Mouse (Mus musculus): ENCODE results near the gene Lfng. TPM values are rescaled to one million over a fixed set of nuclear protein-coding genes. Genes with fewer than 3 reads are reported as not detected.

Gene Lfng
- polyA plus RNA-seq, 1 experiment from 2014 or later, result 50.8 TPM

- peaks cover 51% of the 10 kb centered on the region for H3K4me1 ChIP-seq
- 91% methylated on average over 4 of the region's 4 CpGs for WGBS
- H3K4me3 ChIP-seq, result no peak overlapping the region
- no peaks in the 10 kb centered on the region for H3K36me3 ChIP-seq
- DNase-seq (ENCODE audit: low spot score), result no peak
- no peaks in the 10 kb centered on the region for H3K9me3 ChIP-seq (replicated peaks)
- H3K27ac ChIP-seq (replicated peaks), result peak overlapping the region; percentile 25; the same call in 1 of the 2 replicates
- peaks cover 4% of the 10 kb centered on the region; the same call in 1 of the 2 replicates for H3K27me3 ChIP-seq (ENCODE audit: low read depth, poor library complexity, severe bottlenecking)
These were observed 9.3 kb upstream of the Lfng start for GRCm38 (mm10) chr5:140597787-140598186.

- Histone ChIP-seq H3K4me1 (peaks cover 52% of the 10 kb centered on the region), H3K27me3 (ENCODE audit: low read depth, poor library complexity, severe bottlenecking) (peaks cover 12% of the 10 kb centered on the region), H3K36me3 (no peaks in the 10 kb centered on the region), H3K9me3 (replicated peaks) (no peaks in the 10 kb centered on the region), H3K4me3 (no peak overlapping the region), H3K27ac (replicated peaks) (peak overlapping the region; percentile 64)
- no peak for DNase-seq (ENCODE audit: low spot score)
- 69% methylated on average over 5 of the region's 5 CpGs for WGBS
These were observed 7.2 kb upstream of the Lfng start for GRCm38 (mm10) chr5:140599939-140600338.

- H3K27me3 ChIP-seq (ENCODE audit: low read depth, poor library complexity, severe bottlenecking), result peaks cover 26% of the 10 kb centered on the region
- WGBS, result 79% methylated on average over 12 of the region's 12 CpGs
- no peaks in the 10 kb centered on the region for H3K36me3 ChIP-seq
- peak overlapping the region; percentile 63 for H3K27ac ChIP-seq (replicated peaks)
- H3K4me3 ChIP-seq, result no peak overlapping the region
- no peak for DNase-seq (ENCODE audit: low spot score)
- peaks cover 57% of the 10 kb centered on the region for H3K4me1 ChIP-seq
- H3K9me3 ChIP-seq (replicated peaks), result no peaks in the 10 kb centered on the region
These were observed 5.4 kb upstream of the Lfng start for GRCm38 (mm10) chr5:140601712-140602111.

- H3K4me1 ChIP-seq, result peaks cover 58% of the 10 kb centered on the region
- peaks cover 33% of the 10 kb centered on the region for H3K27me3 ChIP-seq (ENCODE audit: low read depth, poor library complexity, severe bottlenecking)
- peak overlapping the region; percentile 24; the same call in 1 of the 2 replicates for H3K27ac ChIP-seq (replicated peaks)
- DNase-seq (ENCODE audit: low spot score), result no peak
- 78% methylated on average over 2 of the region's 2 CpGs for WGBS
- no peaks in the 10 kb centered on the region for H3K9me3 ChIP-seq (replicated peaks)
- H3K36me3 ChIP-seq, result no peaks in the 10 kb centered on the region
- no peak overlapping the region for H3K4me3 ChIP-seq
These were observed 4.6 kb upstream of the Lfng start for GRCm38 (mm10) chr5:140602540-140602939.

- peaks cover 72% of the 10 kb centered on the region for H3K4me1 ChIP-seq
These were observed 2.7 kb upstream of the Lfng start for GRCm38 (mm10) chr5:140604386-140604785.

GRCm38 (mm10) chr5:140605228-140605627 is 1.9 kb upstream of the Lfng start:
- Histone ChIP-seq H3K4me3 (no peak overlapping the region), H3K4me1 (peaks cover 75% of the 10 kb centered on the region)
- WGBS, result 29% methylated on average over 3 of the region's 3 CpGs

More at GRCm38 (mm10) chr5:140604386-140604785, 2.7 kb upstream of the Lfng start:
- H3K9me3 ChIP-seq (replicated peaks), result no peaks in the 10 kb centered on the region
- peaks cover 47% of the 10 kb centered on the region for H3K27me3 ChIP-seq (ENCODE audit: low read depth, poor library complexity, severe bottlenecking)
- peaks cover 3% of the 10 kb centered on the region; the same call in 1 of the 2 replicates for H3K36me3 ChIP-seq
- H3K27ac ChIP-seq (replicated peaks), result 0 out of 2 replicates have a peak overlapping the region, but pooled peaks have one; percentile 28
- no peak overlapping the region for H3K4me3 ChIP-seq
- 86% methylated on average over 8 of the region's 8 CpGs for WGBS
- no peak for DNase-seq (ENCODE audit: low spot score)

GRCm38 (mm10) chr5:140606386-140606785 is 734 bp upstream of the Lfng start:
- Histone ChIP-seq H3K9me3 (replicated peaks) (no peaks in the 10 kb centered on the region), H3K27me3 (ENCODE audit: low read depth, poor library complexity, severe bottlenecking) (peaks cover 58% of the 10 kb centered on the region), H3K36me3 (peaks cover 16% of the 10 kb centered on the region), H3K4me3 (peak overlapping the region; percentile 92), H3K4me1 (peaks cover 81% of the 10 kb centered on the region), H3K27ac (replicated peaks) (peak overlapping the region; percentile 98)
- DNase-seq (ENCODE audit: low spot score), result peak; percentile 59
- under 1% methylated on average over 23 of the region's 23 CpGs for WGBS

More at GRCm38 (mm10) chr5:140605228-140605627, 1.9 kb upstream of the Lfng start:
- H3K27ac ChIP-seq (replicated peaks), result peak overlapping the region; percentile 98
- no peak for DNase-seq (ENCODE audit: low spot score)
- H3K9me3 ChIP-seq (replicated peaks), result no peaks in the 10 kb centered on the region
- H3K36me3 ChIP-seq, result peaks cover 10% of the 10 kb centered on the region
- H3K27me3 ChIP-seq (ENCODE audit: low read depth, poor library complexity, severe bottlenecking), result peaks cover 56% of the 10 kb centered on the region

GRCm38 (mm10) chr5:140607836-140608633 is 915 bp downstream of the Lfng start:
- Histone ChIP-seq H3K4me3 (peak overlapping the region; percentile 92), H3K36me3 (peaks cover 28% of the 10 kb centered on the region), H3K27ac (replicated peaks) (peak overlapping the region; percentile 98), H3K4me1 (peaks cover 83% of the 10 kb centered on the region), H3K9me3 (replicated peaks) (no peaks in the 10 kb centered on the region), H3K27me3 (ENCODE audit: low read depth, poor library complexity, severe bottlenecking) (peaks cover 73% of the 10 kb centered on the region)
- DNase-seq (ENCODE audit: low spot score), result no peak
- under 1% methylated on average over 17 of the region's 17 CpGs for WGBS

GRCm38 (mm10) chr5:140608634-140609015 is 1.5 kb downstream of the Lfng start:
- peaks cover 34% of the 10 kb centered on the region for H3K36me3 ChIP-seq
- peak; percentile 81 for DNase-seq (ENCODE audit: low spot score)
- WGBS, result under 1% methylated on average over 16 of the region's 16 CpGs
- H3K27me3 ChIP-seq (ENCODE audit: low read depth, poor library complexity, severe bottlenecking), result peaks cover 75% of the 10 kb centered on the region
- peak overlapping the region; percentile 92 for H3K4me3 ChIP-seq
- no peaks in the 10 kb centered on the region for H3K9me3 ChIP-seq (replicated peaks)
- H3K27ac ChIP-seq (replicated peaks), result peak overlapping the region; percentile 98
- peaks cover 88% of the 10 kb centered on the region for H3K4me1 ChIP-seq

- H3K9me3 ChIP-seq (replicated peaks), result no peaks in the 10 kb centered on the region
- WGBS, result 8% methylated on average over 13 of the region's 13 CpGs
- peaks cover 92% of the 10 kb centered on the region for H3K4me1 ChIP-seq
- peak; percentile 59 for DNase-seq (ENCODE audit: low spot score)
- peaks cover 70% of the 10 kb centered on the region for H3K27me3 ChIP-seq (ENCODE audit: low read depth, poor library complexity, severe bottlenecking)
- H3K36me3 ChIP-seq, result peaks cover 44% of the 10 kb centered on the region
- peak overlapping the region; percentile 98 for H3K27ac ChIP-seq (replicated peaks)
- peak overlapping the region; percentile 92 for H3K4me3 ChIP-seq
These were observed 2.6 kb downstream of the Lfng start for GRCm38 (mm10) chr5:140609511-140610272.

- peaks cover 52% of the 10 kb centered on the region for H3K36me3 ChIP-seq
- WGBS, result under 1% methylated on average over 30 of the region's 30 CpGs
- peak overlapping the region; percentile 92 for H3K4me3 ChIP-seq
- DNase-seq (ENCODE audit: low spot score), result peak; percentile 56
- H3K27me3 ChIP-seq (ENCODE audit: low read depth, poor library complexity, severe bottlenecking), result peaks cover 62% of the 10 kb centered on the region
- H3K27ac ChIP-seq (replicated peaks), result peak overlapping the region; percentile 98
- H3K4me1 ChIP-seq, result peaks cover 91% of the 10 kb centered on the region
- no peaks in the 10 kb centered on the region for H3K9me3 ChIP-seq (replicated peaks)
These were observed 3.3 kb downstream of the Lfng start for GRCm38 (mm10) chr5:140610273-140611011.

GRCm38 (mm10) chr5:140611021-140611583 is 4.0 kb downstream of the Lfng start:
- H3K36me3 ChIP-seq, result peaks cover 57% of the 10 kb centered on the region
- H3K9me3 ChIP-seq (replicated peaks), result no peaks in the 10 kb centered on the region
- H3K4me3 ChIP-seq, result peak overlapping the region; percentile 92
- peak overlapping the region; percentile 98 for H3K27ac ChIP-seq (replicated peaks)
- peaks cover 55% of the 10 kb centered on the region for H3K27me3 ChIP-seq (ENCODE audit: low read depth, poor library complexity, severe bottlenecking)
- 3% methylated on average over 21 of the region's 21 CpGs for WGBS
- DNase-seq (ENCODE audit: low spot score), result peak; percentile 93
- H3K4me1 ChIP-seq, result peaks cover 85% of the 10 kb centered on the region

All from midbrain, embryonic 10.5 days (tissue).